Mouse (Mus musculus): ENCODE measurements around the gene Ush1g.

The Ush1g gene

GRCm38 (mm10) chr11:115269330-115270066 is 52.3 kb downstream of the Ush1g start:
- DNase-seq (ENCODE audit: low spot score) = no peak

- no peak for DNase-seq (ENCODE audit: low spot score)
These were observed 53.9 kb downstream of the Ush1g start for GRCm38 (mm10) chr11:115267958-115268357.

GRCm38 (mm10) chr11:115267061-115267883 is 54.6 kb downstream of the Ush1g start, which contains the start of gene Grin2c:
Gene Grin2c, minus strand, starts transcription at chr11:115267243.
- no peak for DNase-seq (ENCODE audit: low spot score)

GRCm38 (mm10) chr11:115266400-115266778 is 55.5 kb downstream of the Ush1g start:
- DNase-seq (ENCODE audit: low spot score) = no peak

GRCm38 (mm10) chr11:115265771-115266399 is 56.0 kb downstream of the Ush1g start:
- no peak for DNase-seq (ENCODE audit: low spot score)

Data from urinary bladder, postnatal 14 days (tissue).